Mouse (Mus musculus): ENCODE measurements around the gene Armcx5.
"Not testable (repeated sequence)": the region's sequence is repeated elsewhere in the genome, so short reads cannot be mapped to it uniquely, and the experiment has no call there.

Gene Armcx5

GRCm38 (mm10) chrX:135742304-135743055, at the start of gene Armcx5, which contains the start of gene Gprasp1:
Gene Armcx5, plus strand, starts transcription at chrX:135742733.
Gene Gprasp1, plus strand, starts transcription at chrX:135742733.
- peak; percentile 74 to 78 for DNase-seq (ENCODE audit: low read depth in 2 of 2, low spot score in 2 of 2)

- DNase-seq (ENCODE audit: low read depth in 2 of 2, low spot score in 2 of 2): no peak
These were observed 48.9 kb upstream of the Armcx5 start, which contains the start of gene Tcp11x2 for GRCm38 (mm10) chrX:135693633-135694032. Gene Tcp11x2, minus strand, starts transcription at chrX:135693790.

GRCm38 (mm10) chrX:135703111-135703510, 39.4 kb upstream of the Armcx5 start:
- DNase-seq (ENCODE audit: low read depth in 2 of 2, low spot score in 2 of 2): no peak

GRCm38 (mm10) chrX:135704349-135704748, 38.2 kb upstream of the Armcx5 start:
- DNase-seq (ENCODE audit: low read depth in 2 of 2, low spot score in 2 of 2): no peak

GRCm38 (mm10) chrX:135712845-135713244, 29.7 kb upstream of the Armcx5 start:
- DNase-seq (ENCODE audit: low read depth in 2 of 2, low spot score in 2 of 2): no peak

- DNase-seq (ENCODE audit: low read depth in 2 of 2, low spot score in 2 of 2): no peak
These were observed 17.4 kb upstream of the Armcx5 start, which contains the start of gene Tmsb15a for GRCm38 (mm10) chrX:135725161-135725560. Gene Tmsb15a, minus strand, starts transcription at chrX:135725261.

GRCm38 (mm10) chrX:135738730-135739520, 3.6 kb upstream of the Armcx5 start:
- no peak for DNase-seq (ENCODE audit: low read depth in 2 of 2, low spot score in 2 of 2)

GRCm38 (mm10) chrX:135743056-135743355, 473 bp downstream of the Armcx5 start:
- DNase-seq (ENCODE audit: low read depth in 2 of 2, low spot score in 2 of 2): no peak

GRCm38 (mm10) chrX:135745376-135745775, 2.8 kb downstream of the Armcx5 start:
- DNase-seq (ENCODE audit: low read depth in 2 of 2, low spot score in 2 of 2): not testable (repeated sequence)

- DNase-seq (ENCODE audit: low read depth in 2 of 2, low spot score in 2 of 2): peak; percentile 58 to 67
These were observed 10.3 kb downstream of the Armcx5 start for GRCm38 (mm10) chrX:135752832-135753231.

- DNase-seq (ENCODE audit: low read depth in 2 of 2, low spot score in 2 of 2): no peak
These were observed 19.2 kb downstream of the Armcx5 start for GRCm38 (mm10) chrX:135761707-135762106.

- no peak for DNase-seq (ENCODE audit: low read depth in 2 of 2, low spot score in 2 of 2)
These were observed 25.6 kb downstream of the Armcx5 start for GRCm38 (mm10) chrX:135768043-135768548.

GRCm38 (mm10) chrX:135768565-135768964, 26.0 kb downstream of the Armcx5 start:
- DNase-seq (ENCODE audit: low read depth in 2 of 2, low spot score in 2 of 2): no peak

- DNase-seq (ENCODE audit: low read depth in 2 of 2, low spot score in 2 of 2): no peak
These were observed 49.0 kb downstream of the Armcx5 start for GRCm38 (mm10) chrX:135791536-135791935.

GRCm38 (mm10) chrX:135792326-135792725, 49.8 kb downstream of the Armcx5 start:
- DNase-seq (ENCODE audit: low read depth in 2 of 2, low spot score in 2 of 2): no peak

GRCm38 (mm10) chrX:135795591-135796304, 53.2 kb downstream of the Armcx5 start:
- DNase-seq (ENCODE audit: low read depth in 2 of 2, low spot score in 2 of 2): peak in 1 of 2 experiments; percentile 21

GRCm38 (mm10) chrX:135796305-135797211, 54.0 kb downstream of the Armcx5 start:
- not testable (repeated sequence) for DNase-seq (ENCODE audit: low read depth in 2 of 2, low spot score in 2 of 2)
